Mouse (Mus musculus) brain, adult 2 months (tissue): Measurements from ENCODE around the gene Gstm5.
A peak's percentile ranks its signal among the peaks of the same experiment; 100 is the strongest.
"Not testable (repeated sequence)": the region's sequence is repeated elsewhere in the genome, so short reads cannot be mapped to it uniquely, and the experiment has no call there.

ENCODE experiments used
- DNase-seq: peaks from one replicate; pipeline ENCODE4 v3.0.0; 2011; ENCODE audit warnings: low read depth, low spot score

Gstm5 gene

GRCm38 (mm10) chr3:107873335-107874251 is 22.0 kb upstream of the Gstm5 start:
- peak; percentile 52 for DNase-seq

GRCm38 (mm10) chr3:107875231-107875630 is 20.4 kb upstream of the Gstm5 start:
- peak; percentile 43 for DNase-seq

- no peak for DNase-seq
Observed at GRCm38 (mm10) chr3:107877005-107877404, 18.6 kb upstream of the Gstm5 start, which contains the start of gene Eps8l3. Gene Eps8l3, plus strand, starts transcription at chr3:107877229.

- peak; percentile 45 for DNase-seq
Observed at GRCm38 (mm10) chr3:107877747-107878736, 17.6 kb upstream of the Gstm5 start.

GRCm38 (mm10) chr3:107887674-107888495 is 7.7 kb upstream of the Gstm5 start:
- peak; percentile 95 for DNase-seq

GRCm38 (mm10) chr3:107889236-107889635 is 6.4 kb upstream of the Gstm5 start:
- not testable (repeated sequence) for DNase-seq

GRCm38 (mm10) chr3:107895194-107895719 is 364 bp upstream of the Gstm5 start:
- no peak for DNase-seq

GRCm38 (mm10) chr3:107898691-107899090 is 3.1 kb downstream of the Gstm5 start:
- no peak for DNase-seq

GRCm38 (mm10) chr3:107900955-107901673 is 5.5 kb downstream of the Gstm5 start:
- DNase-seq, result no peak

GRCm38 (mm10) chr3:107905942-107906341 is 10.3 kb downstream of the Gstm5 start:
- no peak for DNase-seq

GRCm38 (mm10) chr3:107916674-107917073 is 21.1 kb downstream of the Gstm5 start:
- DNase-seq, result no peak

GRCm38 (mm10) chr3:107917097-107917496 is 21.5 kb downstream of the Gstm5 start:
- DNase-seq, result peak; percentile 16

GRCm38 (mm10) chr3:107917783-107918408 is 22.3 kb downstream of the Gstm5 start:
- peak; percentile 78 for DNase-seq

- no peak for DNase-seq
Observed at GRCm38 (mm10) chr3:107920348-107920747, 24.7 kb downstream of the Gstm5 start.

- DNase-seq, result no peak
Observed at GRCm38 (mm10) chr3:107925335-107925734, 29.7 kb downstream of the Gstm5 start.

GRCm38 (mm10) chr3:107927841-107928240 is 32.2 kb downstream of the Gstm5 start:
- peak; percentile 71 for DNase-seq

- no peak for DNase-seq
Observed at GRCm38 (mm10) chr3:107928691-107929090, 33.1 kb downstream of the Gstm5 start.

GRCm38 (mm10) chr3:107929243-107929642 is 33.6 kb downstream of the Gstm5 start:
- DNase-seq, result peak; percentile 67

- no peak for DNase-seq
Observed at GRCm38 (mm10) chr3:107929731-107930130, 34.1 kb downstream of the Gstm5 start.

- DNase-seq, result peak; percentile 17
Observed at GRCm38 (mm10) chr3:107931134-107931533, 35.5 kb downstream of the Gstm5 start.
